Mouse (Mus musculus) liver, adult 2 months (tissue): Measurements from ENCODE around the gene Dmrtc2.

Experiments
- CTCF ChIP-seq: fragments of 200-500 bp; IDR thresholded peaks from 2 replicates; pipeline ENCODE4 v1.5.1; 2011; ENCODE audit warnings: low read depth, low read length, control low read depth
- POLR2A ChIP-seq: fragments of 200-500 bp; IDR thresholded peaks from 2 replicates; pipeline ENCODE4 v1.6.1; 2011; ENCODE audit warnings: low read length, control low read depth; ENCODE audit not compliant: insufficient read depth; ENCODE audit errors: extremely low read depth

GRCm38 (mm10) chr7:24896269-24896668, 26.4 kb downstream of the Dmrtc2 start:
- TF ChIP-seq CTCF (no peak), POLR2A (no peak)
